ENCODE assay signal across 22 mouse cellular contexts in genomic region chr3:28061155-28061554, GRCm38 (mm10).
DNase-seq lines count a peak whose midpoint lies in the region; ATAC-seq and TF ChIP-seq lines count a peak whose summit lies in the region.
"Had no signal": no experiment of that assay in that cellular context is flagged by ENCODE, and none has a peak within 500 bp of the region (broad histone marks: within the 10 kb centered on the region; RNA-seq: fewer than 3 reads in every experiment).

No protein-coding gene starts in this region.

- DNase-seq in retina, postnatal 1 day, result no peak
- DNase-seq in spleen, postnatal 14 days (ENCODE audit: low spot score in 2 of 2), result no peak
- DNase-seq in c-Kit-positive CD71-positive TER-119-positive erythroid progenitor cells, embryonic 14.5 days (ENCODE audit: low spot score), result no peak
- DNase-seq: adrenal gland, adult 2 months; adrenal gland, adult 8-10 months; adrenal gland, postnatal 10 days; adrenal gland, postnatal 14 days; adrenal gland, postnatal 25 days; adrenal gland, postnatal 36 days; B cell, adult 2 months; cerebellum, adult 11 months; cerebellum, adult 11-12 months; cerebellum, adult 18-20 months; cerebellum, adult 2 months had no signal

- no peak overlapping the region for H3K4me2 ChIP-seq in intestine, embryonic 15.5 days (replicated peaks)
- no peak overlapping the region for H3K4me2 ChIP-seq in intestine, embryonic 16.5 days (ENCODE audit: low read depth, low read length)
- no peak overlapping the region for H3K4me2 ChIP-seq in intestine, postnatal 0 days (replicated peaks; ENCODE audit: low read depth)

- ATAC-seq in intestine, embryonic 15.5 days, result peak; percentile 87
- ATAC-seq in intestine, embryonic 16.5 days, result peak; percentile 81
- peak; percentile 77 for ATAC-seq in intestine, postnatal 0 days
- ATAC-seq: activated CD4-positive, CD25-positive, alpha-beta regulatory T cell, adult 4 months; CD4-positive, CD25-positive, alpha-beta regulatory T cell, adult 4 months; Patski had no signal

- H3K36me3 ChIP-seq in intestine, embryonic 15.5 days, result no peaks in the 10 kb centered on the region
- peaks cover 8% of the 10 kb centered on the region; the same call in 1 of the 2 replicates for H3K36me3 ChIP-seq in intestine, embryonic 16.5 days (ENCODE audit: control insufficient read depth, insufficient read depth, low read length)
- peaks cover 23% of the 10 kb centered on the region for H3K36me3 ChIP-seq in intestine, postnatal 0 days (ENCODE audit: control insufficient read depth, insufficient read depth)
- H3K36me3 ChIP-seq: G1E had no signal

- H3K27me3 ChIP-seq in intestine, embryonic 15.5 days (replicated peaks), result no peaks in the 10 kb centered on the region
- H3K27me3 ChIP-seq in intestine, embryonic 16.5 days (replicated peaks; ENCODE audit: control insufficient read depth, insufficient read depth, low read length), result no peaks in the 10 kb centered on the region
- H3K27me3 ChIP-seq in intestine, postnatal 0 days (replicated peaks; ENCODE audit: control insufficient read depth, insufficient read depth, low read length), result no peaks in the 10 kb centered on the region
- H3K27me3 ChIP-seq: CH12.LX, Patski had no signal

- TF ChIP-seq CTCF in intestine, postnatal 0 days (IDR thresholded peaks at IDR 0.05; ENCODE audit: low read depth), result no peak

- no peaks in the 10 kb centered on the region for H3K4me1 ChIP-seq in intestine, embryonic 15.5 days (replicated peaks)
- no peaks in the 10 kb centered on the region for H3K4me1 ChIP-seq in intestine, embryonic 16.5 days (ENCODE audit: control insufficient read depth, insufficient read depth, low read length)
- no peaks in the 10 kb centered on the region for H3K4me1 ChIP-seq in intestine, postnatal 0 days (replicated peaks; ENCODE audit: control insufficient read depth, insufficient read depth, low read length)

- H3K4me3 ChIP-seq in intestine, embryonic 15.5 days (replicated peaks), result no peak overlapping the region
- no peak overlapping the region for H3K4me3 ChIP-seq in intestine, embryonic 16.5 days (ENCODE audit: low read length)
- H3K4me3 ChIP-seq in intestine, postnatal 0 days (ENCODE audit: low read depth, low read length), result no peak overlapping the region

- no peak overlapping the region for H3K27ac ChIP-seq in intestine, embryonic 15.5 days
- no peak overlapping the region for H3K27ac ChIP-seq in intestine, embryonic 16.5 days (ENCODE audit: low read length)
- H3K27ac ChIP-seq in intestine, postnatal 0 days (ENCODE audit: low read depth, low read length), result no peak overlapping the region

- H3K9ac ChIP-seq in intestine, embryonic 15.5 days, result no peak overlapping the region
- no peak overlapping the region for H3K9ac ChIP-seq in intestine, embryonic 16.5 days (ENCODE audit: low read depth, low read length)
- H3K9ac ChIP-seq in intestine, postnatal 0 days (ENCODE audit: low read depth, low read length), result no peak overlapping the region

- no peaks in the 10 kb centered on the region for H3K9me3 ChIP-seq in intestine, embryonic 15.5 days
- no peaks in the 10 kb centered on the region for H3K9me3 ChIP-seq in intestine, embryonic 16.5 days (ENCODE audit: control insufficient read depth, low read length)
- H3K9me3 ChIP-seq in intestine, postnatal 0 days (ENCODE audit: control insufficient read depth), result no peaks in the 10 kb centered on the region
- H3K9me3 ChIP-seq: G1E had no signal
